Mouse (Mus musculus) monocyte, adult 5-6 weeks (primary cell): ENCODE data around the gene Morn3. TPM values are rescaled to one million over a fixed set of nuclear protein-coding genes. Genes with fewer than 3 reads are reported as not detected.
A peak's percentile ranks its signal among the peaks of the same experiment; 100 is the strongest.
"Not testable (repeated sequence)": the region's sequence is repeated elsewhere in the genome, so short reads cannot be mapped to it uniquely, and the experiment has no call there.

Source experiments
- ATAC-seq: fragments of 153-309, 156-312 bp; replicated peaks from 2 replicates; pipeline ENCODE4 v1.8.0; 2017; ENCODE audit warnings: mild to moderate bottlenecking; ENCODE audit not compliant: low TSS enrichment, insufficient number of reproducible peaks, severe bottlenecking, poor library complexity, low FRiP score
- total RNA-seq: library from RNA; stranded (forward); fragments of 200-1000, 200-491, 200-594 nt; gene quantifications from 3 replicates; pipeline ENCODE4 v1.2.3, GENCODE M21; 2017

Gene Morn3
- total RNA-seq, 1 experiment from 2014 or later = not detected

DNA sequence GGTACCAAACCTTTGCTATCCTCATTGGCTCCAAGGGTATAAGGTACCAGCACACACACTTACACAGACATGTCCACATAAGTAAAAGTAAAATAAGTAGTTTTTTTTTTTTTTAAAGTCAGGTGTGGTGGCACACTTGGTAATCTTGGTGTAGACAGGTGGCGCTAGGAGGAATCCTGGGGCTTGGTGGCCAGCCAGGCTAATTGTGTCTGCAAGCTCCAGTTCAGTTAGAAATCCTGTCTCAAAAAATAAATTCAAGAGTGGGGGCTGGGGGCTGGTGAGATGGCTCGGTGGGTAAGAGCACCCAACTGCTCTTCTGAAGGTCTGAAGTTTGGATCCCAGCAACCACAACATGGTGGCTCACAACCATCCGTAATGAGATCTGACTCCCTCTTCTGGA, 16.3 kb upstream of the Morn3 start:
- no peak for ATAC-seq

DNA sequence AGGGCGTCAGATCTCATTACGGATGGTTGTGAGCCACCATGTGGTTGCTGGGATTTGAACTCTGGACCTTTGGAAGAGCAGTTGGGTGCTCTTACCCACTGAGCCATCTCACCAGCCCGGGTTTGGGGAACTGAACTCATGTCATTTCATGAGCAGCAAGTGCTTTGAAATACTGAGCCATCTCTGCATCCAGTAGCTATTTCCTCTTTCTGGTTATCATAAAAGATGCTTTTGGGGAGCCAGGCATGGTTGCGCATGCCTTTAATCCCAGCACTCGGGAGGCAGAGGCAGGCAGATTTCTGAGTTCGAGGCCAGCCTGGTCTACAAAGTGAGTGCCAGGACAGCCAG, 14.6 kb upstream of the Morn3 start:
- ATAC-seq = not testable (repeated sequence)

DNA sequence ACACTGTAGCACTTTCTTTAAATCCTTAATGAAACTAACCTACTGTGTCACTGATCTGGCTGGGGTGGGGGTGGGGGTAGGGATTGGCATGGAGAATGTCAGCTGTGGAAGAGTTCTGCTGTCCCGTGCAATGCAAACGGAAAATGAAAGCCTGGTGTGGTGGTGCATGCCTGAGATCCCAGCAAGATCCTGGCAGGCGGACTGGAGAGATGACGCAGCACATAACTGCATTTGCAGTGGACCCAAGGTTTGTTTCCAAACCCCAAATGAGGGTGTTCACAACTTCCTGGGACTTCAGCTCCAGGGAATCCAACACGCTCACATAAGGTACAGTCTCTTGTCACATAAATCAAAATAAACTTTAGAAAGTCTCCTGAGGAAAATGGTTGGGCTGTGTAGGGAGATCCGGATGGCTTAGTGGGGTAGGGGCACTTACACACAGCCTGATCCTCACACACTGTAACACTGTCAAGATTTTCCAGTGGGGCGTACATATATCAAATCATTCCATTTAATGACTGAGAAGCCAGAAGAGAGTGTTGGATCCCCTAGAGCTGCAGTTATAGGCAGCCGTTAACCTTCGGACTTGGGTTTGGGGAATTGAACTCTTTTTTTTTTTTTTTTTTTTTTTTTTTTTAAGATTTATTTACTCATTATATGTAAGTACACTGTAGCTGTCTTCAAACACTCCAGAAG, 14.0 kb upstream of the Morn3 start:
- ATAC-seq = no peak

DNA sequence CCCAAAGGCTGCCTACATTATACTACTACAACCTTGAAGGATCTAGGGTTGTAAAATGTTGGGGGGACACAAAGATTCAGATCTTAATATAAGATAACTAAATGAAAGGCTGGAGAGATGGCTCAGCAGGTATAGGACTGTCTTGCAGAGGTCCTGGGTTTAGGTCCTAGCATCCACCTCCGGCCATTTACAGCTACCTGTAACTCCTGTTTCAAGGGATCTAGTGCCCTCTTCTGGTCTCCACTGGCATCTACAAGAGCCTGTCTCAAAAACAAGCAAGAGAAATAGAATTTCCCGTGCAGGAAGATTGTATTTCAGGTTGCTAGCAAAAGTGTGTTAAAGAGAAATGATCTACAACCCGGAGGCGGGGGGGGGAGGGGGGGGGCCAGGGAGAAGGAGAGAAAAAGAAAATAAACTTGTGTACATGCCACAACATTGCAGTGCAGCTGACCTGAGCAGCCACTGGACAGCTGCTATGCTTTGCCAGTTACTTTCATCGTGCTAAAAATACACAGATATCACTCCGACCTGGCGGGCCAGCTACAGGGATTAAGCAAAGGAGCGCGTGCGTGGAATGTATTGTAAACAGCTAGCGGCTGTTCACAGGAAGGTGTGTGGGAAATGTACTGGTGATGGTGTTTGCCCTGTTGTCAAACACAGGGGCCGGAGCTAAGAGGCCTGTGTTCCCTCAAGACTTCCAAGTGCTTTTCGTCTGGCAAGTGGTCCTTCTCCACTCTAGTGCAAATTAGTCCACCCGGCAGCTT, 13.1 kb upstream of the Morn3 start:
- no peak for ATAC-seq

DNA sequence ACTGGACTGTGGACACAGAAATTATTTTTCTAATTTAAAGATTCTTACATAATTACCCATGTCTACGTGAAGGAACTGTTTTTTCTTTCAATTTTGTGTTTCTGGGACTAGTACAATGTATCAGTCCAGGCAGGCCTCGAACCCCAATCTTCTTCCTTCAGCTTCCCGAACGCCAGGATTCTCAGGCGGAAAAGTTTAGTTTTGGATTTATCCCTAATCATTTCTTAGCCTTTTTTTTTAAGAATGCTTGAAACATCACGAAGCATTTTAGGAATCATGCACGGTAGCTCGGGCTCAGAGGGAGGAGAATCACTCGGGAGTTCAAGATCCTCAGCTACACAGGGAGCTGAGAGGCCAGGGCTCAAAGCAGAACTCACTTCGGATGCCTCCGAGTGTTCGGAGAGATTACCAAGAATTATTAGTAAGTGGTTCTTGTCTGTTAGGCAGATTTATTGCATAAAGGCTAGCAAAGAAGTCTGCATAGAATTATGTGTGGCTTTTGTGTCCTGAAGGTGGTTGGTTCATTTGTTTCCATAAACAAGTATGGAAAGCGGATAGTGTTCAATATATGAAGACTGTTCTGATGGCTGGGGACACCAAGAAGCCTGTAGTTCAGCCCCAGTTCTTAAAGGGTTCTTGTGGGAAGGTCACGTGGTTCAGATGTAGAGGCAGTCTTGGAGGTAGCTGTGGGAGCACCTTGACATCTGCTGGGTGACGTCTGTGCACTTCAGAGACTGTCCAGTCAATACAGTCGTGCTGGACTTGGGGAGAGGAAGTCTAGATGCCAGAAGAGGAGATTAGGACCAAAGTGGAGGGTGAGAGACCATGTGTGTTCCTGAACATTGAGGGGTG, 11.7 kb upstream of the Morn3 start:
- ATAC-seq = no peak

DNA sequence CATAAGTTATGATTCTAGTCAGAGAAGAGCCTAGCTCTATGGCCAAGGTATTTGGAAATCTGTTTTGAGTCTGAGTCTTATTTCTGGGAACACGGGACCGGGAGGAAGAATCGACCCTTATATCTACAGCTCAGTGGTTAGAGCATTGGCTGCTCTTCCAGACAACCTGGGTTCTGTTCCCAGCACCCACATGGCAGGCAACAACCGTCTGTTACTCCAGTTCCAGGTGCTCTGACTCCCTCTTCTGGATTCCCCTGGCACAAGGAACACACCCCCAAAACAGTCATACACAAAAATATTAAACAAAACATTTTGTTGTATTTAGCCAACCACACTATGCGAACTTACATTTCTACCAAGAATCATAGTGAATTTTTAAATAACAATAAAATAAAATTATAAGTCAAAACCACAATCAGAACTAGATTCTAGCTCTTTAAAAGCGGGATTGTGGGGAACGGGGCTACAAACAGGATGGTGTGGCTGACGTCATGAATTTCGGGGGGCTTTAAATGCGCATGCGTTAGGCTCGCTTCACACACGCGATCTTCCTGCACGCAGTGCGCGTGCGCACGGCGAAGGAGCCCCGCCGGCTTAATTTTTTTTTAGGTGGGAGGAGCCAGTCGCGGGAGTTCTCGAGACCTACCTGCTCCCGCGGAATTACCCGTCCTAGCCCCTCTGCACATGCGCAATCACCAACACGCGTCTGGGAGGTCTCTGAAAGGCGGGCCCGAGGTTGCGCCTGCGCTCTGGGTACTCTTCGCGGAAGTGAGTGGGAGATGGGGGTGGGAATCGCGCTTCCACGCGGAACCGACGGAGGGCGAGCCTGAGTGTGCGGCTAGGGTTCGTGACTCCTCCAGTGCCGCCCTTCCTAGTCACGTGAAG, 10.8 kb upstream of the Morn3 start:
- peak; percentile 94 for ATAC-seq

DNA sequence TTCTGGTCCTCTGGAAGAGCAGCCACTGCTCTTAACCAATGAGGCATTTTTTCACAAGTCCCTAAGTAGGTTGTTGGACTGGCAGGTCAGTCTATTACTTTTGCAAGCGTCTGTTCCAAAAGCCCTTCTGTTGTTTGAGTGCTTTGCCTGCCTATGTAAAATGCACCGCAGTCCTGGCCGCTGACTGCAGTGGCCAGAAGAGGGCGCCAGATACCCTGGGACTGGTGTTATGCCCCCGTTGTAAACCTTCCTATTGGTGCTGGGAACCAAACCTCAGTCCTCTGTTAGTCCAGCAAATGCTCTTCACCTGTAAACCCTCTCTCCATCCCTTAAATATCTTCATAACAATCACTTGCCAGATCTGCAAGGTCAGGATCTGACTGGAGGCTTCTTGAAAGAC, 4.9 kb upstream of the Morn3 start:
- ATAC-seq = no peak

DNA sequence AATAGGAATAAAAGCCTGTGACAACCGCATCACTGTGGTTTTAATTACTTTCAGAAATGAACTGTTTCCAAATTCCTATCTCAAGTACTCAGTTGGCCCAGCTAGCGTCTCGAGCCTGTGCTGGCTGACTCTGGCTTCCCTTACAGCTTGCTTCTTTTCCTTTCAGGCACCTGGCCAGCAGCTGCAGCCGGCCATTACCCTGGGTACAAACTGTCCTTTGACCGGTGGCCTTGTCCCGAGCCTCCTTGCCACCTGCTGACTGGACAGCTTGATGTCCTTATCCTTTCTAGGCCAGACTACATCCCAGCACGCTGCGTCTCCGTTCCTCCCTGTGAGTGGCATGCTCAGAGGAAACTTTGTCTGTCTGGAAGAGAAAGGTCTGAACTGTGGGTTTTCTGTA, 4.1 kb upstream of the Morn3 start:
- ATAC-seq = no peak

DNA sequence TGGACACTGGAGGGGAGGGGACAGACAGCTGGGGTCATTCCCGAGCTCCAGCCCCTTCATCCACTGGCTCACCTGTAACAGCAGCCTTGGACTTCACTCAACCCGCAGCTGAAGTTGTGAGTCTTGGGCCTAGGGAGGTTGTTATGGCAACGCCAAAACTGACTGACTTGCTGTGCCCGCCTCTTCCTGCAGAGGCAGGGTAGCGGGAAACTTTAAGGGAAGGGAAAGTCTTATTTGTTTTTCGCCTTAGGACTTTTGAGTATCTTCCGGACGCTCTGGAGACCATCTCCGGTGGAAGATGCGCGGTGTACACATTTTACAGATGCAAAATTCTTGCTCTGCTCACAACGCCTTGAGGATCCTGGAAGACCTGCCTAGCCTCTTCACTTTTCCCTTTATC, 2.5 kb upstream of the Morn3 start:
- no peak for ATAC-seq

DNA sequence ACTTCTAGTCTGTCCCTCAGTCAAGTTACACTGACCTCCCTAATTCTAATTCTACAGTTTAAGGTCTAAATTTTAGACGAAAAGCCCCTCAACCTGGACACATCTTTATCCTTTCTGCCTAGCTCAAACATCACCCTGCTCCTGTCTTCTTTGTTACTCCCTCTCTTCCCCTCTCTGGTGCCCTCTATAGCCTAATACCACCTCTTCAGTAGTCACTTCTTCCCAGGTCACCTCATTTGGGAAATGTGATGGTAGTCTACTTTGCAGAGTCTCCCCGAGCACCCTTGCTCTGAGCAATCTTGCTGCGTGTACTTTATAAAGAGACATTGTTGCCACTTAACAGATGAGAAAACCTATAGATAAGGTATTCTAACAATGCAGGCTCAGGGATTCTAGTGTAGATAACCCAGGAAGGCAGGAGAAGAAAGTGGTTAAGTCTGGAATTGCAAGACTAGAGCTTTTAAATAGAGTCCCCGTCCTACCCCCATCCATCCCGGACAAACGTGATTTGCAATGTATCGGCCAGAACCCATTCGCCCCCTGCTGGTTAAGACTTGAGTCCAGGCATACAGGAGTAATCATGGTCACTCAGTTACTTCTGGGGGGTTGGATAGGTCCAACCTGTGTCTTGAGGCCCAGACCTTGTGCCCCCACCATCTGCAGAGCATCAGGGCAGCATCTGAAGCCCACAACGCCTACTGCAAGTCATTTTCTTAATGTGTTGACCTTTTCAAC, 1.1 kb downstream of the Morn3 start:
- ATAC-seq = peak; percentile 62; the same call in 1 of the 2 replicates

DNA sequence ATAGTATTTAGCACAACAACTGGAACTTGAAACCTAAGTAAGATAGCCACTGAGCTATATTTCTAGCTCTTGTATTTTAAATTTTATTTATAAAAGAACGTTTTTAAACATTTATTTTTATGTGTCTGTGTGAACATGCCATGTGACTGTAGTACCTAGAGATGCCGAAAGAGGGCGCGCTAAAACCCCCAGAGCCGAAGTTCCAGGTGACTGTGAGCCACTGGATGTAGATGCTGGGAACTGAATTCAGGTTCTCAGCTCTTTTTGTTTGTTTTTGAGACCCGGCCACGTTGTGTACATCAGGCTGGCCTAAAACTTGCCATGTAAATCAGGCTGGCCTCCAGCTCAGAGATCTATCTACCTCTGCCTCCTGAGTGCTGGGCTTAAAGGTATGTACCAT, 3.0 kb downstream of the Morn3 start:
- no peak for ATAC-seq

DNA sequence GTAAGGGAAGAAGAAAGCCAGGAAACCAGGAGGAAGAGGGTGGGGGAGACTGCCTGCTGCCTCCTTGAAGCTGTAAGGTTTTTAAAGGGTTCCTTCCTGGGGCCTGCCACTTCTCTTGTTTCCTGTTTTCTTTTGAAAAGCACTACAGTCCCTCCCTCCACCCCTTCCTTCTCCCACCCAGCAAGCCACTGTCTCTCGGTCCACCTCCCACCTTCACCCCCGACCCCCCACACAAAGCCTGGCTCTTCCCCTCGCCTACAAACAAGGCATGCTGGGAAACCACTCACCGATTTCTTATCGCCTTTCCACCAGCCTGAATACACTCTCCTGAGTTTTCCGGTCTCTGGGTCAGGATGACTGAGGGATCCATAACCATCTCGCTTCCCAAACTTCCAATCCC, 6.0 kb downstream of the Morn3 start:
- ATAC-seq = no peak

DNA sequence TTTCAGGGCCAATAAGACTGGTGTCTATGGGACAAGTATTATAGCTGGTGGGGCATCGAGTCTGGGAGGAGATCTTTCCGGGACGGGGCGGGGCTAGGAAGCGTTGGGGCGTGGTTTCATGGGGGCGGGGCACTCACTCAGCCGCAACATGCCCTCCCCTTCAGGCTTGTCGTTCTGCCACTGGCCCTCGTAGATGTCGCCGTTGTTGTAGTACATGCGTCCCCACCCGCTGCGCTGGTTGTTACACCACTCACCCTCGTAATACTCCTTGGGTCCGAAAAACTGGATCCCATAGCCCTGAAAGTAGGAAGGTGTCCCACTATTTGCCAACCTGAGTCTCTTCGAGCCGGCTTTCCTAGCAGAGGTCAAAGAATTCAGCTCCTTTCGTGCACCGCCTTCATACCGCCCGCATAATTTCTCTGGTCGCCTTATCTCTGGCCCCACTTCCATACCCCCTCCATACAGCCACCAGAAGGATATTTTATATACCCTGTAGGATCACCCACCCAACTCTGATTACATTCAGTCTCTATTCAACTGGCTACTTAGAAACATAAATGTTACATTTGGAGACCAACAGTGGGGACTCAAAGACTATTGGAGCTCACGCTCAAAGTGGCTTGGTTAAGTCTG, 7.6 kb downstream of the Morn3 start:
- ATAC-seq = peak; percentile 94

DNA sequence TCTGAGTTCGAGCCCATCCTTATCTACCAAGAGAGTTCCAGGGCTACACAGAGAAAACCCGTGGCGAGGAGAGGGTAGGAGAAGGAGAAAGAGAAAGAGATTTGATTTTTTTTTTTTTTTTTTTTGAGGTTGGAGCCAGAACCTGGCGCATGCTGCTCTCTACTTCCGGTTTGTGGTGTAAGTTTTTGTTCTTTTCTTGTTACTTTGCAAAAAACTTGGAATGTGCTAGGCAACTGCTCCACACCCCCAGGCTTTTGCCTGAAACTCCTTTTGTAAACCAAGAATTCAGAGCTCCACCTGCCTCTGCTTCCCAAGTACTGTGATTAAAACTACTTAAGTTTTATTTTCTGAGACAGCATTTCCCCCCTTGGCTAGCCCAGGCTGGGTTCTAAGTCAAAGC, 8.7 kb downstream of the Morn3 start:
- ATAC-seq = no peak

DNA sequence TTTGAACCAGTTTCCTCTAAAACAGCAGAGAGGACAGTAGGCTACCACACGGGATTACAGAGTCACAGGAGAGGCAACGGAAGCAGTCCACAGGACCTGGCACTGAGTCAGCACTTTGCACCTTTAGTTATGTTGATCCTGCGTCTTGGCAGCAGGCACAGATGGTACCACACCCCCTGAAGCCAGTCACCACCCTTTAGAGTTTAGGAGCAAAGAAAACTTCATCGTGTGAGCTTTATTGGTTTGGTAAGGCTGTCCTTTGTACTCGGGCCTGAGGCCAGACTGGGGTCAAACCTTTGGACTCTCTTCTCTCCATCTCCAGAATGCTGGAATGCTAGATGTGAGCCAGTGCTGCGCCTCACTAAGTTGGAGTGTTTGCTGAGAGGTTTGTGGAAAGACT, 11.3 kb downstream of the Morn3 start:
- no peak for ATAC-seq

DNA sequence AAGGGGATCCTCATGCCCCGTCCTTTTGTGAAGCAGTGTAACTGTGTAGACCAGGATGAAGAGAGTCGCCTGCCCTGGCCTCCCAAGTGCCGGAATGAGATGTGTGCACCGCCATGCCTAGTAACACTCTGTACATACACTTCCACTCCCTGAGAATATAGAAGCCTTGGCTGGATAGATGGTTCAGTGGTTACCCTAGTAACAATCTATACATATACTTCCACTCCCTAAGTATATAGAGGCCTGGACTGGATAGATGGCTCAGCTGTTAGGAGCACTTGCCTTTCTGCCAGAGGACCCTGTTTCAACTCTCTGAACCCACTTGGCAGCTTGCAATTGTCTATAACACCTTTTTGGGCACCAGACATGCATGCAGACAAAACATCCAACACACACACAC, 11.7 kb downstream of the Morn3 start:
- no peak for ATAC-seq

DNA sequence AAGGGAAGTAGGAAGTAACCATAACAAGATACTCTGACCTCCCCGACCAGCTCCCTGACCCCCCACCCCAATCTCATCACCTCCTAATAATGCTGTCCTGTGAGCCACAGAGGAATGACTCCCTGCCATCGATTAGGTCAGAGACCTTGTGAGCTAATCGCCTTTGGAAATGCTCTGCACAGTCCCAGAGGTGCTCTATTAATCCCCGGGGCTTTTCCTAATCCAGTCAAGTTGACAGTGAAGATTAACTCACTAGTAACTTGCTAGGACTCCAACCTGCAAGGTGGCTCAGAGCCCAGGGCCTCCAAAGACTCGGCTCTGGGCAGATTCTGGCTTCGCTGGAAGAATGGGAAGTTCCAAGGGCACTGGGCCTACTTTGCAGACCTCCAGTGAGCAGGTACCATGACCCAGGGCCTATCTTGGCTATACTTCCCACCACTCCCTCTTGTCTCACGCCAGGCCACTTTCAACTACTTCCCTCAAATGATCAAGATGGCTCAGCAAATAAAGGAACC, 13.1 kb downstream of the Morn3 start:
- no peak for ATAC-seq

DNA sequence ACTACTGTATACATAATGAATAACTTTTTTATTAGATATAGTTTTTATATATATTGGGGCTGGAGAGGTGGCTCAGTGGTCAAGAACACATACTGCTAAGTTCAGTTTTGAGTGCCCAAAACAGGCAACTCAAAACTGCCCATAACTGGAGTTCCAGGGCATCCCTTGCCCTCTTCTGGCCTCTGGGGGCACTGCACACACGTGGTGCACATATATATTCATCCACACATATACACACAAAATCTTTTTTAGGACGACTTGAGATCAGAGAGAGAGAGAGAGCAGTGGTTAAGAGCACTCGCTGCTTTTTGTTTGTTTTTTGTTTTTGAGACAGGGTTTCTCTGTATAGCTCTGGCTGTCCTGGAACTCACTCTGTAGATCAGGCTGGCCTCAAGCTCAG, 15.5 kb downstream of the Morn3 start:
- ATAC-seq = no peak
